Mouse (Mus musculus) heart, postnatal 14 days (tissue): Measurements from ENCODE around the gene Tdo2. TPM values are rescaled to one million over a fixed set of nuclear protein-coding genes. Genes with fewer than 3 reads are reported as not detected.
A peak's percentile ranks its signal among the peaks of the same experiment; 100 is the strongest.

Source experiments
- DNase-seq, 2 experiments: peaks; one replicate each; pipeline ENCODE4 v3.0.0; 2021 to 2022
- intact Hi-C: fragments of 180-260 bp; cut with DNase I; formaldehyde crosslinking; loops from one replicate; pipeline ENCODE4 v1.15.1; 2025
- long read RNA-seq, 2 experiments: library from polyadenylated mRNA; stranded (forward); transcript quantifications; one replicate each; pipeline ENCODE4 v2.0.0; 2021
- total RNA-seq, 2 experiments: library from RNA; stranded (reverse); gene quantifications; 2 replicates each; pipeline ENCODE4 v1.2.3; 2021

Gene Tdo2
- total RNA-seq, result not detected
- long read RNA-seq, experiment 1, result 0 reads
- long read RNA-seq, experiment 2, result 0 reads

DNA sequence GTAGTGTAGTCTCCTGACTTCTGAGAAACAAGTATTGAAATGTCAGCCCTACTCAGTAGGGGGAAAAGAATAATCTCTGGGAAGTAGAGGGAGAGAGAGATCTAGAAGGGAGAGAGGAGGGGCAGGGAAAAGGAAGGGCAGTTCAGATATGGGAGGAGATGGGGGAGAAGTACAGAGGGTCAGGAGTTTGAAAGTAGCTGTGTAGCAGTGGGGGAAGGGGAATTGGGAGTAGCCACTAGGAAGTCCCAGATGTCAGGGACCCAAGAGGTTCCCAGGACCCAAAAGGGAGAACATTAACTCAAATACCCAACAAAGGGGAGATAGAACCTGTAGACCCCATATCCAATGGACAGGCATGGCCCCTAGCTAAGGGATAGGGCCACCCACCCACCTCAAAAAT is at the start of gene Tdo2:
Gene Tdo2 (minus strand): TSS at position 101 of the 400 bp plus-strand sequence.
- no peak for DNase-seq
- intact Hi-C loops, result no loop called here

DNA sequence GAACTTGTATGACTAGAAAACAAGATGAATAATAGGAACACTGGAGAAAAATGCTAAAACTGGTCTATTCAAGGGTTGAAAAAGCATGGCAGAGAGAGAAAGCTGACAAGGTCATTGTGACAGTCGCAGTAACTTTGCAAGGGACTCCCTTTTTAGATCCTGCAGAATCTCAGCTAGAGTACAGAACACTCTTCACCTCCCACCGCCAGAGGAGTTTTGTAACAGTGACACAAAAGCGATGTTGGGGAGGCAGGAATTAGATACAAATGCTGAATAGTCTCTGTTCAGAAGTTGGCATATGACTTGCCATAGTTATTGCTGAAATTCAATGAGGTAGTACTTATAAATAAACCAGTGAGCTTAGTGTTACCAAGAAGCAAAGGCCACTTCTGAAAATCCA is 47.1 kb upstream of the Tdo2 start:
- no peak for DNase-seq
- intact Hi-C loops, result no loop called here

DNA sequence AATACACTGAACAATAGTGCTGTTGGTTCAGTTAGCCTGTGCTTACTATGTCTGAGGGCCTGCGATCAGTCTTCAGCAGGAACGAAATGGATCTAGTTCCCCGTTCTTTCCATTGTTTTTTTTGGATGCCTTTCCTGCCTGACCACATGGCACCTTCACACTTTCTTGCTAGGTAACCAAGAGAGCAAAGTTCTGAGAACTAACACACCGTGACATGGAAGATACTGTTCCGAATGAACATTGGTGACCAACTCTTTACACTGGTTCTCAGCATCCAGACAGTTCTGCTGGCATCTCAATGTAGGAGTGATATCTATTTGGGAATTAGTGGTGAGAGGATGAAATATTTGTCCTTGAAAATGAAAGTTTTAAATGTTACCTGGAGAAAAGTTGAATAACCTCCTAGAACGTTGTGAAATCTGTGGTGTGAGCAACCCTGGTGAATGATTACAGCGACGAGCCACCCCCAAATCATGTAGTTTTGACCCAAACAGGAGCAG is 46.5 kb upstream of the Tdo2 start:
- no peak for DNase-seq
- intact Hi-C loops, result no loop called here

DNA sequence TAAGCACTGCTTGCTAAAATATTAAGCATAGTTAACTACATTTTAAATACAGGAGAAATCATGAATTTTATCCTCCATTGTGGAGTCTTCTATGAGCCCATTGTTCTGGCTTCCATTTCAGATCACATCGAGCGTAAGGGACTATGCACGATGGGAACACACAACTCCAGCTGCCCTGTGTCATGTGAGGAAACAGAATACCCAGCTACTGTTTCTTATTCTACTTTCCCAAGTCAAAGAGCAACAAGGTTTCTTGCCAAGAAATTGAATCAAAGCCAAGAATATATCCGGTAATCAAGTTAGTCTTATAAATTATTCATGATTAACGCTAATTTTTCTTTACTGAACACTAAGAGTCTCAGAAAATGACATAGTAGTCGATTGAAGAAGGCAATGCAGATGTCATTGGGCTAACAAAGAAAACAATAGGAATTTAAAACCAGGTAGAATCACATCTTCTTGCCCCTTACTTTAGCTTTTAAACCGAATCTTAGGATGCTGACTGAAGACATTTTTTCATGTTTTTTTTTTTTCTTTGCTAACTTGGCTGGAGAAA is 38.2 kb upstream of the Tdo2 start:
- intact Hi-C loops, result no loop called here
- DNase-seq, result no peak

DNA sequence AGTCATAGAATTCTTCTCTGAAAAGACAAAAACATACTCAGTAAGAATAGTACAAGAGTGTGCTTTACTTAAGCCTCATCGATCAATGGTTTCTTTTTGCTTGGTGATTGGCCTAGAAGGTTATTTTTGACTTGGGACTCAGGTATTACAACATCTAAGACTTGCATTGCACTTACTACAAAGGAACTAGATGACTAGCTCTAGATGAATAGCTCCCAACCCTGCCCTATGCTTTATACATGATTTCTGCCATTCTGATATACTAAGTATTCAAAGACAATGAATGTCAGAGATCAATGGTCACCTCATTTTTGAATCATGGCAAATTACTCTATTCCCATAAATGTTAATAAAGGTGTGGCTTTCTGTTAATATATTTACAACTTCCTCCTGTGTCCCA is 31.0 kb upstream of the Tdo2 start:
- DNase-seq, result no peak
- intact Hi-C loops, result no loop called here

DNA sequence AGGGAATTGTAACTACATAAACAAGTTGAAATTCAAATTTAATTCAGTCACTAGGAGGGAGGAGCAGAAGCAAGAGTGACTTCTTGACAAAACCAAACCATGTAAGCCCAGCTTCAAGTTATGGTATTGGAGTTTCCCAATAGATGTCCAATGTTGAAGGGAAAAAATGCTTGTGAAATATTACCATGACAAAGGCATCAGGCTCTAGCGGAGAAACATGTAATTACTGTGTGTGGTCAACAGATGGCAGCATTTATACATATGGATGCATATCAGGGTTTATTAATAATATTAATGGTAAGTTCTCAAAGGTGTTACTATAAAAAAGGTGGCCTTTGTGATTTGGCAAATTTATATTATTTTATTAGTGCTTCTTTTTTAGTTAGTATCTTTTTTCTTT is 20.0 kb upstream of the Tdo2 start:
- peak in 1 of 2 experiments; percentile 41 for DNase-seq
- intact Hi-C loops, result loop anchor here (5.0 kb wide), 2 partner anchors 336 to 356 kb away; no protein-coding TSS in a partner anchor

DNA sequence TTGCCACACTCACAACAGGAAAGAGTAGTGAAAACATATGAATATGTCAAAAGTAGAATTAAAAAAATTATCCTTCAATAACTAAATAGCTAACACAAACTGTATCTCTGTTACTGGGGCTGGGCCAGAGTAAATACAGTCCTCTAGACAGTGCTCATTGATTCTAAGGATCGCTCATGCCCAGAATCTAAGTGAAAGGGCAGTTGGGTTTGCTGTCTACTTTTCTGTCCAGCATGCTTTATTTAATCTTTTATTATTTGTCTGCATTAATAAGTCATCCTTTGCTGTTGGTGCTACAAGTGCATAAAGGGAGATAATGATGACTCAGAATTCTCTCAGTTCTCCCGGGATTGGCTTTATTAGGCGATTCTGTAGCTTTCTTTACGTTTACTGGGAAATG is 19.4 kb upstream of the Tdo2 start:
- intact Hi-C loops, result loop anchor here (5.0 kb wide), 2 partner anchors 337 to 357 kb away; no protein-coding TSS in a partner anchor
- no peak for DNase-seq

DNA sequence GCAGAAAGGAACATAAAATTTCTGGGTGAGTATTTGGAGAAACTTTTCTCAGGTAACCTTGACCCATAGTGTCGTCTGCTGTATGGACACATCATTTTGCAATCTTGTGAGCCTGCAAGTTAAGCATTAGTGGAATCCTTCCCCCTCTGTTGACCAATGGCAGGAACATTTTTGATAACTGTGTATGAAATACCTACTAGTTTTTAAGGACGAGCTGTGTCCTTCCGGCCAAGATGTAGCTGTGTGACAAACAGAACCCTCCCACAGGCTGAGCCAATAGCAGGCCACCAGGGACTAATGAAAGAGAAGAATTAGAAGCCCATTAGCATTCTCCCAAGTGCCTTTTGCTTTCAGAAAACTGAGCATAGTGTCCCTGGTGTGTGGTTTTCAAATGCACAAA is 14.5 kb upstream of the Tdo2 start:
- intact Hi-C loops, result loop anchor here (5.0 kb wide), 1 partner anchor 37 kb away; no protein-coding TSS in a partner anchor
- DNase-seq, result no peak

DNA sequence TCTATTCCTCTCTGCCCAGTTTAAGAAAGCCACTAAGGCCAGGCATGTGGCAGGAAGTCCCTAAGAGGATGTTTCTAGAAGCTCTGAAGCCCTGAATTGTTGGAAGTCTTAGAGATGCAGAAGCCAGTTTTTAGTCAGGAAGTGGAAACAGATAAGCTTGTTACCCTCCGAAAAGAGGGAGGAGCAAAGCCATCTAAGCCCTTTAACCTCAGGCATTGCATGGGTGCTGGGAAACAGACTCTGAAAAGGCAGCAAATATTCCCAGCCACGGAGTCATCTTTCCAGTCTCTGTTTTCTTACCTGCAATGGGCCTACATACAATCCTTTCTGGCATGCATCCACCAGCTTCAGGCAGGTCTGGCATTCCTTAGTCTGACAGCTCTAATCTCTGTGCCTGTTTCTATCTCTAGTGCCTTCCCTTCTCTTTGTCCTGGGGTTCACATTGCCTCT is 13.7 kb upstream of the Tdo2 start:
- intact Hi-C loops, result loop anchor here (5.0 kb wide), 1 partner anchor 38 kb away; no protein-coding TSS in a partner anchor
- DNase-seq, result no peak

DNA sequence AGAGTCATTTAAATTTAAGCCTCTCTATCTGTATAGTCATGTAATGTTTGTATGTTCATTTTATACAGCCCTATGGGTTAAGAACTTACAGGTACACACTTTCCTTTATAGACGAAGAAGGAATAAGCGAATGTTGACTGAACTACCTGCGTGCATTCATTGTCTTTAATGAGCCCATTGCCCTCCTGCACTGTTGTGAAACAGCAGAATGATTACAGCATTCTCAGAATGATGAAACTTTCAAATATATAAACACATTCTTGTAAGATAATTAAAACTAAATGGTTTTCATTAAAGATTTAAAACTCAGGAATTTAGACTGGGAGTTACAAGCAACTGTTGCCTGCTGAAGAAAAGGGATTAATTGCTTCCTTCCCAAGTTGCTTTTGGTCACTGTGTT is 11.6 kb upstream of the Tdo2 start:
- intact Hi-C loops, result no loop called here

DNA sequence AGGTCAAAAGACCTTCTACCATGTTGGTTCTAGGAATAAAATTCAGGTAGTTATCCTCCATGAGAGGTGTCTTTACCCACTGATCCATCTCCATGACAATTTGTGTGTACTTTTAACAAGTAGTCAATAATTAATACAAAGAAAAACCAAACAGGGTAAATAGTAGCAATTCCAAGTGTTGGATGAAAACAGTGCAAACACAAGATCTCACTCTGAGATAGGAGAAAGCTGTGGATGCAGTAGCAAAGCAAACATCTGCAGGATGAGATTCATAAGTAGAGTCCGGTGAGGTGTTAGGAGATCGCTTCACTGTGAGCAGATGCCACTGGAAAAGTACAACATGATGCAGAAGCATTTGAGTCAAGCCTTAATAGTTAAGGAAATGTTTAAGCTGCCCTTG is 10.1 kb upstream of the Tdo2 start:
- DNase-seq, result no peak
- intact Hi-C loops, result no loop called here

More for the DNA sequence above, 11.6 kb upstream of the Tdo2 start:
- DNase-seq, result no peak

DNA sequence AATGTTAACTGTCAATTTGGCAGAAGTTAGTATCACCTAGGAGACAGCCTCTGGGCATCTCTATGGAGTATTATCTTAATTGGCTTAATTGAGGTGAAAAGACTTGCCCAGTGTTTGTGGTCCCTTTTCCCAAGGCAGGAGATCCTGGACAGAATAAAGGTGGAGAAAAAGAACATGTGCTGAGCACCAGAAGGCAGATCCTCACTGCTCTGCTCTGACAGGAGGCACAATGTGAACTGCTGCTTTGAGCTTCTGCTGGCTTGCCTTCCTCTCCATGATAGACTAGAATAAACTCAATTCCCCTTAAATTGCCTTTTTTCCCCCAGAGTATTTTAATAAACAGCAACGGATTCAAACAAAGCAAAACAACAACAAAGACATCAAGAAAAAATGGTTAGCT is 9.1 kb upstream of the Tdo2 start:
- no peak for DNase-seq
- intact Hi-C loops, result no loop called here

DNA sequence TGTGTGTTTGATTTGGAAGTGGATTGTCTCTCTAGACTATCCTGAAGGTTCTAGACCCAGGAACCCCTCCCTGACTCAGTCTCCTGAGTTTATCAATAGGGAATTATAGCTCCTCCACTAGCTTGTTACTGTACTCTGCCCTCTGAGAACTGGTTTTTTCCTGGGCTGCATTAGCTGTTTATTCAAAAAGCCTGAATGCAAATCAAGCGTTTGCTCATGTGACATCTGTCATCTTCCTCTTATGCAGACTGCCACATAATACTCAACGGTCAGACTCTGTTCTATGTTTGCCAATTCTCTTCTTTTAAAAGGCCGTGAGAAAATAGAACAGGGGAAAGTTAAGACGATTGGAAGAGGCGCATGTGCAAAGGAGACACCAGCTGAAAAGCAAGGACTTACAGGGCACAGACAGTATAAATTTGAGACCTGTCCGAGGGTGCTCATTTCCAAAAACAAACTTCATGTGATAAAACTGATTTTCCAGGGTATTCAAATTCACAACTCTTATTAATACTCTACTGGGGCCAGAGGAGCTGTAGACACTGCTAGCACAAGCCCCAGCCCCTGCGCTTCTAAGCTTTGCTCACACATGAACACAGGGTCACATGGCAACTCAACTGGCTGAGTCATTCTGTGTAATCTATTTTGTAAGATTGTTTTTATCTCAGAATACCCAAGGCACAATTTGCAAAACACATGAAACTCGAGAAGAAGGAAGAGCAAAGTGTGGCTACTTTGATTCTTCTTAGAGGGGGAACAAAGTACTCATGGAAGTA is 7.3 kb upstream of the Tdo2 start:
- DNase-seq, result no peak
- intact Hi-C loops, result no loop called here

DNA sequence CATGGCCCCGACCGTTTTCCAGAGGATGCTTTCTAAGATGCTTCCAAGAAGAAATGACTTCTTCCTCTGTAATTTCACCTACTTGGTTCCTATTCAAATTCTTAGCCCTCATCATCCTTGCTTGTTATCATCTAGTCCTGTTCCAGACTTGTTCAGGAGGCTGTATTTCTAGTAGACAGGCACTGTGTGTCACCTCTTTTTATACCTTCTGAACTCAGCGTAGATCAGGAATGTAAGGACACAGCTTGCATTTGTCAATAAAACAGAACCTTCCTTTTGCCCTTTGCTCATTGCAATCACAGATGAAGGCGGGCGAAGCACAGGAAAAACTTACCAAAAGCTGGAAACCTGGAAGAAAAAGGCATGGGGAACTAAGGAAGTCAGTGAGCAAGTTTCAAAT is 6.0 kb upstream of the Tdo2 start, which contains the start of gene Asic5:
Gene Asic5 (plus strand): TSS at position 301 of the 400 bp plus-strand sequence.
- intact Hi-C loops, result no loop called here
- no peak for DNase-seq

DNA sequence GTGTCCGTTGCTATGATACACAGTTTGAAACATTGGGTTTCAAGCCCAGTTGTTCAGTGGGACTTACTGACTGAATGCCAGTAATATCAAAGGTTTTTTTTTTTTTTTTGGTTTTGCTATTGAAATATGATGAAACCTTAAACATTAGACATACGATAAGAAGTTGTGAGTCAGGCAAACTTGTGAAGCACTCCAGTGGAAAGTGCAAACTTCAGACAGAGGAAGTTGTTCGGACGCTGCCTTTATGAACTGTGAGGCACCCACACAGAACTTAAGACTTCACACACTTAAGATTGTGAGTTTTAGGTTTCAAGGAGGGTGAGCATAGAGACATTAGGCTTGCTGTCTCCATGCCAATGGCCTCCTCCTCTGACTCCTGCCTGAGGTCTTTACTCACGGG is 5.6 kb upstream of the Tdo2 start:
- no peak for DNase-seq
- intact Hi-C loops, result no loop called here

DNA sequence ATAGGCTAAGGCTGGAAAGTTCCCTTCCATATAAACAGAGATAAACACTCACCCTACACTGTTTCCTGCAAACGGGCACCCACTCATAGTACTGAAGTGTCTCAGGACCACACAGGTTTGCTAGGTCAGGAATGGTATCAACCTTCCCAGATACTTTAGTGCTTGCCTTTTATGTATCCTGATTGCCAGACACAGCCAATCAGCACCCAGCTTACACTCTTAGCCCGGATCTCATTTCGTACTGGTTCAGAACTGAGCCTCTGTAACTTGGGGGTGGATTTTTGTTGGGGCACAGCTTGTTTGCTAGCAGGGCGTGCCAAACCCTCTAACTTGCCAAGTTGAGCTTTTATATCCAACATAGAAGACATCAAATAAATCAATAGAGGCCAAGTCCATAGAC is 395 bp downstream of the Tdo2 start:
- intact Hi-C loops, result no loop called here
- no peak for DNase-seq

DNA sequence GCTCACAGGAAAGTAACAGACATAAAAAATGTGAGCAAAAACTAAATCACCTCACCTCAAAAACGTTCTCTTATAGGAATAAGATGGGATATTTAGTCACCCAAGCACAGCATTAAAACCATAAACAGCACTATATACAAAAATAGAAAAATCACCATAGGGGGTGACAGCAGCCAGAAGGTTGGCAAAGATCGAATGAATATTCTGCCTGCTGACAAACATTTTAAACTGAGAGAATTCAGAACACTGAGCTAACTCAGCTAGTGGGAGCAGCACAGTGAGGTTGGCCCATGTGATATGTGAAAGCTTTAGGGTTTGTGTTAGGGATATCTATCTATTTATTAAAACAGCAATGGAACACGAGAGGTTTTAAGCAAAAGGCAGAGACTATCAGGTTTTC is 11.4 kb downstream of the Tdo2 start:
- DNase-seq, result no peak
- intact Hi-C loops, result no loop called here

DNA sequence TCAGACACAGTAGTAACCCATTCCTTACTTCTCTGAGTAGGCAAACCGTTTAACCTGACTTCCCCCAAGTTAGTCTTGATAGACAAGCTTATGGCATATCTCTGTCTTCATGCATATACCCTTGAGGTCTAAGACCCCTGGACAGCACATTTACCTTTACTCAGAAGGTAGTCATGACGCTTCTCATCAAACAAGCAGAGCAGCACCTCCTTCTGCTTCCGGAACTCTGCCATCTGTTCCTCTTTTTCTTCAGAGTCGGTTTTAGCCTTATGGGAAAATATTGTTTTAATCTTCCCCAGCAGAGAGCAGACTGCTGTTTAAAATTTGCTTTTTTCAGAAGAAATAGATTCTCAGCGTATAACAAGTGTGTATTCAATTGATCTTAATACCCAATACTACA is 12.2 kb downstream of the Tdo2 start:
- intact Hi-C loops, result no loop called here
- DNase-seq, result no peak

DNA sequence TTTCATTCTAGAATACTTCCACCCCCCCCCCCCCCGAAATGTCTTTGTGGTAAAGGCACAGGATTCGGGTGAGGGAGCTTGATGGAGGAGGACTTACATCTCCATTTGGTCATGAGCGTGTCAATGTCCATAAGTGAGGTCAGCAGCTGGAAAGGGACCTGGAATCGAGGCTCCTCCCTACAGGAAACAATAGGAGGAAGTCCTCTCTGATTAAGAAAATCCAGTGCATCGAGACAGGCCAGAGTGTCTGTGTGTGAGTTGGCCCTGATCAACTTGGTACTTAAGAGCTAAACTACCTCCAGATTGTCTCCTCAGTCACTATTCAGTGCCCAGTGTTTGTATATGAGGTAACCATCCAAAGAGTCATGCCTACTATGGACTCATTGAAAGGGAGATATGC is 14.7 kb downstream of the Tdo2 start:
- no peak for DNase-seq
- intact Hi-C loops, result no loop called here

DNA sequence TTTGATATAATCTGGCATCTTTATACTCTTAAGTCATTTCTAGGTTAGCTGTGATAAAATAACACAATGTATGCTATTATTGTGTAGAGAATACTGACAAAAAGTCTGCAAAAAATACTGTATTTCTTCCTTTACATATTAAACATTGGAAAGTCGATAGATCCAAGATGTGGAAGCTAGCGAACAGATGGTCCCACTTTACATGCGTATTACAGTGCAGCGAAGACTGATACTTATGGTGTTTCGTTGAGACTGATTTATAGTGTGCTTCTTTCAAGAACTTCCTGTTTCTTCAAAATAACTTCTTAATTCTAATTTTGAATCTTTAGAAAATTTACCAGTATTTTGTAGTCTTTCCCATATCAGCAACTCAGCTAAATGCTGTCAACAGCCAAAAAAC is 18.5 kb downstream of the Tdo2 start:
- intact Hi-C loops, result no loop called here
- DNase-seq, result no peak

DNA sequence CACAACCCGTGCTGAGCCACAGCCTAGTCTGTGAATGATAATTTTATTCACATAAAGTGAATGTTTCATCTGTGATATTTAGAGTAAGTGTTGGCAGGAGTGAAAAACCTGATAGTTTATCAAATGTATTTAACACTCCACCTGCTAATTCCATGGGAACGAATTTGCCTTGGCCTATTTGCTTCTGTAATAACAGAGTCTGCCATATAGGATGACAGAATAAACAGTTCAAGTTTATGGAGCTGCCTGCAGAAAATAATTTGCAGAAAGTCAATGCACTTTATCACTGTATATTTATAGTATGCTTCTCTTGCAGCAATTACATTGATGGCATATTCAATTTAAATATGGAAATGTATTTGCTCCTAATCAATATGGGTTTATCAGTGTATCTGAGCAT is 24.2 kb downstream of the Tdo2 start:
- DNase-seq, result no peak
- intact Hi-C loops, result no loop called here

DNA sequence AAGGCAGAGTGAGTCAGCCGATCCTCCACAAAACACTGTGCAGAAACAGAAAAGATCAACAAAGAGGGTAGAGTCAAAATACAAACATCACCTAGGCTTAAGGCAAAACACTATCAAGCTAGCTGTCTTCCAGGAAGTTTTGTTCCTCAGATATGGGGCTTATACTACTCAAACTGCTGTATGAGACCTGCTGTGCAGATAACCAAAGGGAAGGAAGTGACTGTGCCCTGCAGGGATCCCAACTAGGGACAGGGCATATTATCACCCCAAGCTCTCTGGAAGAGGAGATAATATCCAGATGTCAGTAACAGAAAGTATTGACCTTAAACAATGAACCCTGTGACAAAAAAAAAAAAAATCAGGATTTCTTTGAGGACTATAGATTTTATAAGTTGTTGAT is 27.0 kb downstream of the Tdo2 start:
- intact Hi-C loops, result no loop called here
- DNase-seq, result no peak
